Mouse (Mus musculus): ENCODE measurements around the gene Spag7. TPM values are rescaled to one million over a fixed set of nuclear protein-coding genes. Genes with fewer than 3 reads are reported as not detected.

The Spag7 gene
- polyA plus RNA-seq, 1 experiment from 2014 or later = 107 TPM

DNA sequence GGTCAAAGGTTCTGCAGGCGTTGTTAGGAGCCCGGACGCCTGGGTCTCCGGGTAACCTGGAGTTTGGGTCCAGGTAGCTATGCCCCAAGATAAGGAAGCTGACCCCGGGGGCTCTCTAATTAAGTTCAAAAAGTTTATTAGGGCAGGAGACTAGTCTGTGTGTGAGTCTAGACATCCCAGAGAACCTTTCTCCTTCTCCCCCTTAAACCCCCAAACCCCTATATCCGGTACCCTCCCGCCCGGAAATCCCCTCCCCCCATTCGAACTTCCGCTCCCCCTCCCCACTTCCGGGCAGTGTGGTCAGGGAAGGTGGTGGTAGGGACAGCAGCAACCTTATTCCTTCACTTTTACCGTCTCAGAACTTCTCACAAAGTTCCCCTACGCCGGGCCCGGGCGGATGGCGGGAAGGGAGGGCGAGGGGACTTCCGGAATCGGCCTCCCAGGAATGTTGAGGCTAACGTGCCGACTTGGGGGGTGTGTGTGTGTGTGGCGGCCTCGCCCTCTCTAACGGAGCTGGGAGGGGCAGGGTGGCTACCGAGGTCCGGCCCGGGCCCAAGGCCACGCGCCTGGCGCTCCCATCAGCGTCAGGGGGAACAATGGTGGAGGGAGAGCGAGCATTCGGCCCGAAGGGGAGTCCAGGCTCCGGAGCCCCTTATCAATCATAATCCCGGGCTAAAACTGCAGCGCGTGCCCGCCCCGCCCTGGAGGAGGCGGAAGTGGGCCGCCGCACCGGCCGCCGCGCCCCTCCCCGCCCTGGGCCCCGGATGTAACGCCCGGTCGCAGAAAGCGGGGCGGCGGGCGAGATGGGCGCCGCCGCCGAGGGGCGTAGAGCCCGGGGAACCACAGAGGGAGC lies 15.6 kb downstream of the Spag7 start:
- Histone ChIP-seq H3K4me1 (ENCODE audit: control insufficient read depth, insufficient read depth, low read length) (peaks cover 9% of the 10 kb centered on the region), H3K36me3 (replicated peaks; ENCODE audit: control insufficient read depth, insufficient read depth, low read depth, low read length) (peaks cover 17% of the 10 kb centered on the region), H3K4me2 (ENCODE audit: low read depth, low read length) (peak overlapping the region; percentile 95), H3K4me3 (ENCODE audit: low read depth, low read length) (peak overlapping the region; percentile 100), H3K9ac (replicated peaks; ENCODE audit: low read length) (peak overlapping the region; percentile 97), H3K27me3 (ENCODE audit: control insufficient read depth, insufficient read depth, low read length) (no peaks in the 10 kb centered on the region), H3K9me3 (replicated peaks; ENCODE audit: control insufficient read depth, low read length) (no peaks in the 10 kb centered on the region), H3K27ac (replicated peaks; ENCODE audit: low read depth, low read length) (peak overlapping the region; percentile 97)
- peak; percentile 79 for DNase-seq (ENCODE audit: low spot score)
- WGBS = under 1% methylated on average over 59 of the region's 63 CpGs
- ATAC-seq (replicated peaks; ENCODE audit: insufficient number of reproducible peaks, low FRiP score, low TSS enrichment, low read depth) = peak; percentile 26

DNA sequence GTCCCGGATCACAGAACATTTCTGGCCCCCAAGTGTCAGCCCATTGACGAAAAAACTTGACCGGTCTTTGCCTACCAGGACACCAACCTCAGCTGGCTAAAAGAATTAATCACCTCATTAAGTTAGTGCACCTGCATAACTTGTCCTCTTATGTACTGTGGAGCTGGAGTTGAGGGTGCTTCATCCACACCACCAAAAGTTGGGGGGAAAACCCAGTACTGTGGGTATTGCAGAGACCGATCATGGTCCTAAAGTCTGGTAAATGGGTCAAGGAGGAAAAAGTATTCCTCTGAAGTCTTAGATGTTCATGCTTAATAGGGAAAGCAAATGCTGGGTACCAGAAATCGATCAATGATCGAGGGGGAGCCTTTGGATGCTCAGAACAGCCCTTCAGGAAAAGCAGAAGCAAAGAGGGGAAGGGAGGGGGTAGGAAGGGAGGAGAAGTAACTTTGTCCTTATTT lies 16.3 kb downstream of the Spag7 start:
- no peaks in the 10 kb centered on the region for H3K27me3 ChIP-seq (ENCODE audit: control insufficient read depth, insufficient read depth, low read length)
- H3K36me3 ChIP-seq (replicated peaks; ENCODE audit: control insufficient read depth, insufficient read depth, low read depth, low read length) = peaks cover 17% of the 10 kb centered on the region
- ATAC-seq (replicated peaks; ENCODE audit: insufficient number of reproducible peaks, low FRiP score, low TSS enrichment, low read depth) = no peak
- peak overlapping the region; percentile 97 for H3K27ac ChIP-seq (replicated peaks; ENCODE audit: low read depth, low read length)
- H3K4me3 ChIP-seq (ENCODE audit: low read depth, low read length) = peak overlapping the region; percentile 100
- 49% methylated on average over 6 of the region's 6 CpGs for WGBS
- peak; percentile 25 for DNase-seq (ENCODE audit: low spot score)
- H3K9me3 ChIP-seq (replicated peaks; ENCODE audit: control insufficient read depth, low read length) = no peaks in the 10 kb centered on the region
- H3K9ac ChIP-seq (replicated peaks; ENCODE audit: low read length) = peak overlapping the region; percentile 97
- peak overlapping the region; percentile 95 for H3K4me2 ChIP-seq (ENCODE audit: low read depth, low read length)
- peaks cover 10% of the 10 kb centered on the region for H3K4me1 ChIP-seq (ENCODE audit: control insufficient read depth, insufficient read depth, low read length)

DNA sequence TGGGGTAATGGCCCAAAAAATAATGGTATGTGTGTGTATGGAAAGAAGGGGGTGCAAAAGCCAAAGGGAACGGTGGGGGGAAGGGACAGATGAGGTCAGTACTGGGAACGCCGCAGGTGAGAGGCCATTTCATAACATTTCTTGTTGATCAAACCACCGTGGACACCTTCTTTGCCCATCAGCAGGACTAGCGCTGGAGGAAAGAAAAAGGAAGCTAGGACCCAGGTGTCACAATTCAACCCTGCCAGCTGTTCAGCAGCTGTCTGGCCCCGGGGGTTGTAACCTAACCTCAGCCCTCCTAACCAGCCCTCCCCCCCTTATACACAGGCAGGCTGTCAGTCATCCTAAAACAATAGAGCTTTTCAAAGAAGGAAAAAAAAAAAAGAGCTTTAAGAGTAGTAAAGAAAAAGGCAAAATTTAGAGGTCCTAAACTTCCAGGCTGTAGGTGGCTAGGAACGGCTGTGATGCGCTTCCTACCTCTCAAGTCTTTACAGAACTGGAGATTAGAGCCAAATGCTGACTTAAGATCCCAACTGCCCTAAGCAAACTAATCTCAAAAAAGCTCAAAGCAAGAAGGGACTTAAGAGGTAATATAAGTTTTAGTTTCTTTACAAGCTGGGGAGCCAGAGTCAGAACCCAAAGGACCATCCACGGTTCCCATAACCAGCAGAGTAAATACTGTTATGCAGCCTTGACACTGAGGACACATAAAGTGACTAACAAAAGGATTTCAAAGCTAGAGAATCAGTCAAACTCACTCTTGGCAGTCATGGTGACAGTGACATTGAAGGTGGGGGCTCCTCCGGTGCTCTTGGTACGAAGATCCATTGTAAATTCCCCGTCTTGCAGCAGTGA lies 17.0 kb downstream of the Spag7 start:
- peaks cover 17% of the 10 kb centered on the region for H3K36me3 ChIP-seq (replicated peaks; ENCODE audit: control insufficient read depth, insufficient read depth, low read depth, low read length)
- peak overlapping the region; percentile 97 for H3K9ac ChIP-seq (replicated peaks; ENCODE audit: low read length)
- H3K4me1 ChIP-seq (ENCODE audit: control insufficient read depth, insufficient read depth, low read length) = peaks cover 11% of the 10 kb centered on the region
- DNase-seq (ENCODE audit: low spot score) = peak; percentile 67
- ATAC-seq (replicated peaks; ENCODE audit: insufficient number of reproducible peaks, low FRiP score, low TSS enrichment, low read depth) = no peak
- no peaks in the 10 kb centered on the region for H3K27me3 ChIP-seq (ENCODE audit: control insufficient read depth, insufficient read depth, low read length)
- peak overlapping the region; percentile 100 for H3K4me3 ChIP-seq (ENCODE audit: low read depth, low read length)
- no peak overlapping the region for H3K27ac ChIP-seq (replicated peaks; ENCODE audit: low read depth, low read length)
- 45% methylated on average over 12 of the region's 12 CpGs for WGBS
- peak overlapping the region; percentile 95 for H3K4me2 ChIP-seq (ENCODE audit: low read depth, low read length)
- H3K9me3 ChIP-seq (replicated peaks; ENCODE audit: control insufficient read depth, low read length) = no peaks in the 10 kb centered on the region

DNA sequence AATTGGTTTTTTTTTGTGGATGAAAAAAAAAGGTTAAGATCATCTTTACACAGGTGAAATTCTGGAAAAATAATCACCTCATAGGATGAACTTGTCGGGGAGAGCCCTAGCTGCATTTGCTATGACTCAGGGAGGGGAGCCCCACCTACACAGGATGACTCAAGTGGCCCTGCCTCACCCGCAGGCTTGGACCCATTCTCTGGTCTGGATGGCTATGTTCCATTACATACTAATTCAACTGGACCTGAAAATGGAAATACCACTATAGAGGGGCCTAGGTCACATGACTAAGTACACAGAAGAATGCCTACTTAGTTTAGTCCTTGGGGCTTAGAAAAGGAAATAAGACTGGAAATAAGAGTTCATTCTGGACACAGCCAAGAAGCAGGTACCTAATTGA lies 17.8 kb downstream of the Spag7 start:
- DNase-seq (ENCODE audit: low spot score) (no peak), ATAC-seq (replicated peaks; ENCODE audit: insufficient number of reproducible peaks, low FRiP score, low TSS enrichment, low read depth) (no peak)
- Histone ChIP-seq H3K36me3 (replicated peaks; ENCODE audit: control insufficient read depth, insufficient read depth, low read depth, low read length) (peaks cover 17% of the 10 kb centered on the region), H3K27ac (replicated peaks; ENCODE audit: low read depth, low read length) (no peak overlapping the region), H3K4me2 (ENCODE audit: low read depth, low read length) (no peak overlapping the region; the same call in 1 of the 2 replicates), H3K27me3 (ENCODE audit: control insufficient read depth, insufficient read depth, low read length) (no peaks in the 10 kb centered on the region), H3K4me1 (ENCODE audit: control insufficient read depth, insufficient read depth, low read length) (peaks cover 4% of the 10 kb centered on the region), H3K9ac (replicated peaks; ENCODE audit: low read length) (no peak overlapping the region), H3K9me3 (replicated peaks; ENCODE audit: control insufficient read depth, low read length) (no peaks in the 10 kb centered on the region), H3K4me3 (ENCODE audit: low read depth, low read length) (no peak overlapping the region; the same call in 1 of the 2 replicates)
- 80% methylated on average over 2 of the region's 2 CpGs for WGBS

DNA sequence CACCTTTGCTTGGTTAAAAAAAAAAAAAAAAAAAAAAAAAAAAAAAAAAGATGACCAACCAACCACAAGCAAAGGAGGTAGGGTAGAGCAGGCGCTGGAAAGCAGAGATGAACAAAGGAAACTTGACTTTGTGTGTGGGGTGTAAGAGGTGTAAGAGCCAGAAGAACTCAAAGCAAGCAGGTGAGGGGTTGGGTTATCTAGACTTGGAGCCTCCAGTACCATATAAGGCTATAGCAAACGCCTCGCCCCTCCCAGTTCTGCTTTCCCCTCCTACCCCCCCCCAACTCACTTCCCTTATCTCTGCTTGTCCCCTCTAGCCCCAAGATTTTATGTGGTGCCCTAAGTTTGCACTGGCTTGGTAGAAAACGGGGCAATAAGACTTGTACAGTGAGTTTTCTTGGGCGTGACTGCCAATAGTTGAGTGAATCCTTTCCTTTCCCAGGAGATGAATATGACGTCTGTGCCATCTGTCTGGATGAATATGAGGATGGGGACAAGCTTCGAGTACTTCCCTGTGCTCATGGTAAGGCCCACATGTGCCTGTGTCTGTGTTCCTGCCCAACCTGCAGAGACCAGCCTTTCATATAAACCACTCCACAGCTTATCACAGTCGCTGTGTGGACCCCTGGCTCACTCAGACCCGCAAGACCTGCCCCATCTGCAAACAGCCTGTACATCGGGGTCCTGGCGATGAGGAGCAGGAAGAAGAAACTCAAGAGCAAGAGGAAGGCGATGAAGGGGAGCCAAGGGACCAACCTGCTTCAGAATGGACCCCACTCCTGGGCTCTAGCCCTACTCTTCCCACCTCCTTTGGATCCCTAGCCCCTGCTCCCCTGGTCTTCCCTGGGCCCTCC lies 18.7 kb downstream of the Spag7 start:
- no peak overlapping the region for H3K4me2 ChIP-seq (ENCODE audit: low read depth, low read length)
- peaks cover 4% of the 10 kb centered on the region for H3K4me1 ChIP-seq (ENCODE audit: control insufficient read depth, insufficient read depth, low read length)
- 81% methylated on average over 12 of the region's 12 CpGs for WGBS
- H3K36me3 ChIP-seq (replicated peaks; ENCODE audit: control insufficient read depth, insufficient read depth, low read depth, low read length) = peaks cover 17% of the 10 kb centered on the region
- H3K4me3 ChIP-seq (ENCODE audit: low read depth, low read length) = no peak overlapping the region
- H3K27ac ChIP-seq (replicated peaks; ENCODE audit: low read depth, low read length) = peak overlapping the region; percentile 13; the same call in 1 of the 2 replicates
- ATAC-seq (replicated peaks; ENCODE audit: insufficient number of reproducible peaks, low FRiP score, low TSS enrichment, low read depth) (no peak), DNase-seq (ENCODE audit: low spot score) (no peak)
- H3K27me3 ChIP-seq (ENCODE audit: control insufficient read depth, insufficient read depth, low read length) = no peaks in the 10 kb centered on the region
- H3K9ac ChIP-seq (replicated peaks; ENCODE audit: low read length) = no peak overlapping the region
- H3K9me3 ChIP-seq (replicated peaks; ENCODE audit: control insufficient read depth, low read length) = no peaks in the 10 kb centered on the region

DNA sequence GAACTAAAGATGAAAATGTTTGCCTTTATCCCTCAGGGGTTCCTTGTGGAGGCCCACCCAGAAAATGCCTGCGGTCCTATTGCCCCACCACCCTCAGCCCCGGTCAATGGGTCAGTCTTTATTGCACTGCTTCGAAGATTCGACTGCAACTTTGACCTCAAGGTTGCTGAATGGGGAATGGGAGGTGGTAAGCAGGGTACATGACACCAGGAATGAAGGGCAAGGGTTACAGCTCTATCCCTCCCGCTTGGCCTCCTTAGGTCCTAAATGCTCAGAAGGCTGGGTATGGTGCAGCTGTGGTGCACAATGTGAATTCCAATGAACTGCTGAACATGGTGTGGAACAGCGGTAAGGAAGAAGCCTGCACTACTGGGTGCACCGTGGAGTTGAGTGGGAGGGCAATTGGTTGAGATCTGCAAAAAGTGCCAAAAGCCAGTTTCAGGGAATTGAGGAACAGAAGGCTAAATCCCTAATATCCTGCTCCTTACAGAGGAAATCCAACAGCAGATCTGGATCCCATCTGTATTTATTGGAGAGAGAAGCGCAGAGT lies 20.0 kb downstream of the Spag7 start:
- H3K4me2 ChIP-seq (ENCODE audit: low read depth, low read length) = no peak overlapping the region; the same call in 1 of the 2 replicates
- DNase-seq (ENCODE audit: low spot score) (no peak), ATAC-seq (replicated peaks; ENCODE audit: insufficient number of reproducible peaks, low FRiP score, low TSS enrichment, low read depth) (no peak)
- WGBS = 82% methylated on average over 8 of the region's 8 CpGs
- H3K9me3 ChIP-seq (replicated peaks; ENCODE audit: control insufficient read depth, low read length) = no peaks in the 10 kb centered on the region
- no peaks in the 10 kb centered on the region for H3K27me3 ChIP-seq (ENCODE audit: control insufficient read depth, insufficient read depth, low read length)
- H3K4me3 ChIP-seq (ENCODE audit: low read depth, low read length) = no peak overlapping the region
- H3K36me3 ChIP-seq (replicated peaks; ENCODE audit: control insufficient read depth, insufficient read depth, low read depth, low read length) = peaks cover 17% of the 10 kb centered on the region
- H3K9ac ChIP-seq (replicated peaks; ENCODE audit: low read length) = no peak overlapping the region
- no peak overlapping the region for H3K27ac ChIP-seq (replicated peaks; ENCODE audit: low read depth, low read length)
- peaks cover 4% of the 10 kb centered on the region for H3K4me1 ChIP-seq (ENCODE audit: control insufficient read depth, insufficient read depth, low read length)

DNA sequence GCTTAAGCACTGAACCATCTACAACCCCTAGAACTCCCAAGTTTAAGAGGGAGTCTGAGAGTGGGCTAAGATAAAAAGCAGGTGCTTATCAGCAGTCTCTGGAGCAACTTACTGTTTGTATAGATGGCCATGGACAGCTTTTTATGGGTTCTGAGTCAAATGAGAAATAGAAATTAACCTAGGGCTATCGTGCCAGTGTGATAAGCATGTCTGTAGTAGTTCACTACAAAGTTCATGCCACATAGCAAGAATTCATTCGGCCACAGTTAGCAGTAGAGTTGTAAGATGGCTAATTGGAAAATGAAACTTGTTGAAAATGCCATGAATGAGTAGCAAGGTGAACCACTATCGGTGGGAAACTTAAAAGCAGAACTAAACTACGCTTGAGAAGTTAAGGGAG lies 20.7 kb downstream of the Spag7 start:
- ATAC-seq (replicated peaks; ENCODE audit: insufficient number of reproducible peaks, low FRiP score, low TSS enrichment, low read depth) = no peak
- H3K4me2 ChIP-seq (ENCODE audit: low read depth, low read length) = peak overlapping the region; percentile 84
- H3K36me3 ChIP-seq (replicated peaks; ENCODE audit: control insufficient read depth, insufficient read depth, low read depth, low read length) = peaks cover 17% of the 10 kb centered on the region
- H3K9ac ChIP-seq (replicated peaks; ENCODE audit: low read length) = no peak overlapping the region; the same call in 1 of the 2 replicates
- peaks cover 4% of the 10 kb centered on the region for H3K4me1 ChIP-seq (ENCODE audit: control insufficient read depth, insufficient read depth, low read length)
- H3K9me3 ChIP-seq (replicated peaks; ENCODE audit: control insufficient read depth, low read length) = no peaks in the 10 kb centered on the region
- no peaks in the 10 kb centered on the region for H3K27me3 ChIP-seq (ENCODE audit: control insufficient read depth, insufficient read depth, low read length)
- H3K4me3 ChIP-seq (ENCODE audit: low read depth, low read length) = peak overlapping the region; percentile 66
- no peak overlapping the region for H3K27ac ChIP-seq (replicated peaks; ENCODE audit: low read depth, low read length)
- no peak for DNase-seq (ENCODE audit: low spot score)
- 83% methylated on average over 4 of the region's 4 CpGs for WGBS
